Mouse (Mus musculus): Measurements from ENCODE around the gene 1500009C09Rik.

Gene 1500009C09Rik

DNA sequence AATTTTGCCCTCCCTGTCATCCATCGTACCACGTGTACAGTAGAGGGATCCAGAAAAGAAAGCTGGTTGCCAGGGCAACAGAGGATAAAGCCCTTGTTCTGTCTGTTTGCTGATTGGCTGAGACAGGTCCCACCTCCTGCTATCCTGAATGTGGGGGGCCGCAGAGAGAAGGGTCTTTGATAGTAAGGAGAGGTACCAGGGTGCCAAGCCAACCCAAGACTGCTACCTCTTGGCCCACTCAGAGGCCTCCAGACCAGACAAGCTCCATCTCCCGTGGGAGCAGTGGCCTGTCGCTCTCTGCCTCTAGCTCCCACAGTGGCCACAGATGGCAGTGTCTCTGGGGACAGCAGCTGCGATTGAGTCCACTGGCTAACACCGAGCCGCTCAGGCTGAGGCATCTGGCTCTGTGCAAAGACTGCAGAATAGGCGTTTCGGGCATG, 3.8 kb downstream of the 1500009C09Rik start:
- DNase-seq, result no peak

DNA sequence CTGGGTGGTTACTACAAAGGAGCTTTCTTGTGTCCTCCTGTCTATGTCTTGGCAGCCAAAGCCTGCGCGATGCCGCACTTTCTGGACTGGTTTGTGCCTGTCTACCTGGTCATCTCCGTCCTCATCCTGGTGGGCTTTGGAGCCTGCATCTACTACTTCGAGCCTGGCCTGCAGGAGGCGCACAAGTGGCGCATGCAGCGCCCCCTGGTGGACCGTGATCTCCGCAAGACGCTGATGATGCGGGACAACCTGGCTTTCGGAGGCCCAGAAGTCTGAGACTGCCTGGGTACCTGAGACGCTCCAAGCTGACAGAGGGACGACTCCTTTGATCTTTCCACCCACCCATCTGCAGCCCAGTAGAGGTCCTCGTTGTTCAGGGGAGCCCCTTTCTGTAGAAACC, 7.3 kb downstream of the 1500009C09Rik start:
- peak; percentile 43 to 44 for DNase-seq

DNA sequence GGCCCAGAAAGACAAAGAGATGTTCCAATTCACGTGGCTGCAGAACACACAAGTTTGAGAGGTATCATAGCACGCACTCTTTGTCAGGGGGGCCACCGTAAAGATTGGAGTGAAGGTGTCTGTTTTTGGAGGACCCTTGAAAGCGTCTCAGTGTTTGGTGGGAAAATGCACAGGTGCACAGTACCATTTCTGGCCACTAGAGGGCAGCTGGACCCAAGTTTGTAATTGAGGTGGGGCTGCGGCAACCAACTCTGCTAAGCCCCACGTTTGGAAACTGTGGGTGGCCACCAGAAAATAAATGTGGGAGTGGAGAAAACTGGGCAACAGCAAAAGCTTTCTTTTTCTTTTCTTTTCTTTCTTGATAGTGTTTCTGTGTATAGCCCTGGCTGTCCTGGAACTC, 14.2 kb downstream of the 1500009C09Rik start:
- DNase-seq, result peak in 1 of 2 experiments; percentile 25

DNA sequence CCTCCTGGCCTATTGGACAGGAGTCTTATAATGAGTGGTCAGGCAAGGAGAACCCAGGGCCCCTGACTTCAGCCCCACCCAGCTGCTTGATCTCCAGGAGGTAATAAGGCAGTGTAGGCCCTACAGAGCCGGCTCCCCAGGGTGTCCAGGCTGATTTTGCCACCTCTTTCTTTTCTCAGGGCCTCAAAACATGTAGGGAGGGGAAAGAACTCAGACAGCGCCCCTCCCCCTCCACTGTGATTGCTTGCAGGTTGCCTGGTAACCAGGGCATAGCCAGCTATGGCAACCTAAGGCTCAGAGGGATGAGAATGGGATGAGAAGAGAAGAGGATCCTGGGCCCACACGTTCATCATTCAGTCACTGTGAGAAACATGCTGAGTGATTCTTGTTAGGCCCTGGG, 16.0 kb downstream of the 1500009C09Rik start:
- DNase-seq, result no peak

DNA sequence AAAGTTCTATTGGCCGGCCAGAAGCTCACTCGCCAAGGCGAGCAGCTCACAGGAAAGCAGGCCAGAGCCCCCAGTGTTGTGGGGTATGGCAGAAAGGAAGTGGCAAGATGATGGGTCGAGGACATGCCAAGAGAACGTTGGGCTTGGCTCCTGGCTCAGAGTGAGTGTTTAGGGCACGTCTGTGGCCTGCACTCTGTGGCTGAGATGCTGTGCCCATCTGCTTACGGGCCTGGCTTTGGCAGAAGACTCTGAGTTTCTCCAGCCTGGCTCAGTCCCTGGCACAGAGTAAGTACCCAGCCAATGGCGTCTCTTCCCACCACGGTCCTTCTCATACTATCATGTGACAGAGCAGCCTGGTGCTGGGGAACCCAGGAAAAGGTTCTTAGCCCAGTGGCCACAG, 16.6 kb downstream of the 1500009C09Rik start:
- no peak for DNase-seq

DNA sequence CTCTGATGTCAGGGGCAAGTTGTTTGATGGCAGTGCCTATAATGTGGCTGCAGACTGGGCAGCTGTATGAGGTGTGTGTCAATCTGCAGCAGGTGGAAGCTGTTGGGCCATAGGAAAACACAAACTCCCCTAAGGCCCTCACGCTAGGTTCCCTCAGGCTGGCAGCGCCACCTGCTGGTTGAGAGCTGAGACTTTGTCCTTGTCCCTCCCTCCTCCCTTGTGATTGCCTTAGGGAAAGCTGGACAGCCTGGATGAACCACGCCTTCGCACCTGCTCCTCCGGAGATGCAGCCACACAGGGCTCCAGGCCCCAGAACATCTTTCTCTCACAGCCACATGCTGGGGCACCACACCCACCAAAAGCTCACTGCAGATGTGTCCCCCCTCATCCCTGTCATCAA, 19.0 kb downstream of the 1500009C09Rik start:
- no peak for DNase-seq

DNA sequence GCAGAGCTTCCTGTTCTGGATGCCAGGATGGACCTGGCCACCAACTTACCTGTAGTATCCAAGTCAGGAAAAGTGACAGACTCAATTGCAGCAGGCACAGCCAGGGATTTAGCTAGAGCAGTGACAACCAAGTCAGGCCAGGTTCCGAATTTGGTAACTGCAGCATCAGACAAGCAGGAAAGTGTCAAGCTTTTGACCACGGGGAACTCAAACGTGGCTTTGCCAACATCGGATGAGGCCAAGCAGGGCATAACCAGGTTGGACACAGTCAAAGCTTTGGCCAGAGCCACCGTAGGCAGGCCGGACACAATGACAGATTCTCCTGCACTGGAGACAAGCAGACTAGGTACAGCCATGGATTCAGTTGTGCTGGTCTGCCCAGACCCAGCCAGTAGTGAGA, 20.1 kb downstream of the 1500009C09Rik start:
- no peak for DNase-seq

DNA sequence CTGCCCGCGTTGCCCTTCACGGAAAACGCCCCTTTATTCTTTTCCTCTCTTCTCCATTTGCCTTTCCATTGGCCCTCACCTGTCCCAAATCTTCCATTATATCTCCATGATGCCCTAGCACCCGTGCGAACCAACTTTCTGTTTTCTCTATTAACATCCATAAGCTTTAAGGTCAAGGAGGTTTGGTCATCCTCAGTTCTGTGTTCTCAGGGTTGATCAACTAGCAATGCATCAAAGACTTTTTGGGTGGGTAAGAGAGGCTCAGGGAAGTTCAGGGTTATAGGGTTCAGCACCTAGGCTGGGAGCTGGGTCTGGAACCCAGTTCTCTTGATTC, 22.4 kb downstream of the 1500009C09Rik start, which contains the start of gene Sept3:
TSS of gene Sept3 (plus strand) at position 301 of the 334 bp plus-strand sequence.
- DNase-seq, result no peak

DNA sequence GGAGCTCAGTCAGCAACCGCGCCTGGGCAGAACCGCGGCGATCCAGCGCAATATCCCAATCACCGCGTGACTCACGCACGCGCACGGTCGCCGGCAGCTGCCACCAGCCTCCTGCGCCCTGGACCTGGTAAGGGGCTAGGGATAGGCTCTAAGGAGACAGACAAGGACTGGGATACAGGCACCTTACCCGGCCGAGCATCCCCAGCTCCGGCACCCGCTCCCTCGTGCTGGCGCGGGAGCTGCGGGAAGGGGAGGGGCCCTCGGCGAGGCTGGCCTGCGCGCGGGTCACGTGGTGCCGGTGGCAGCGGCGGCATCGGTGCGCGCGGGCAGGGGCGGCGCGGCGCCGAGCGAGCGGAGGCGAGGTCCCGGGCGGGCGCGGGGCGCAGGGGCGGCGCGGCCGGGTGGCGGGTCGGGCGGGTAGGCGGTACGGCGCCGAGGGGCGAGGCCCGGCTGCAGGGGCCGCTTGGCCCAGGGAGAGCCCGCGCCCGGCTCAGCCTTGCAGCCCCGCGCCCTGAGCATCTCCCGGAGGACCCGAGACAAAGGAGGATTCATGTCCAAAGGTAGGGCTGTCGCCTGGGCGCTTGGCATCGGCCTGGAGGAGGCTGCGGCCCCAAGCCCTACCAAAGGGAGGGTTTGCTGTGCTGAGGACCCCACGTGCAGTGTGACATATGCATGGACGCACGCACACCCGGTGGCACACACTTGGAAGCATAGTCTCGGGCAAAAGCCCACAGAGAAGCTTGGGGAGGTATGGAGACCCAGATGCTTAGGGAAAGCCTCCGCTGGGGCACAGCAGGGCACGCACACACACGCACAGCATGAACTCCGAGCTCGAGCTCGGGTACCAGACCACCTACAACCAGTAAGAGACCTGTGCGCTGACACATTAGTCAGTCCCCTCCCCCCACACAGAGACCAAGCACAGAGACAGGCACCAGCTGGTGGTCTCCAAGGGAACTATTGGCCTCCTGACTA, 23.0 kb downstream of the 1500009C09Rik start:
- no peak for DNase-seq

DNA sequence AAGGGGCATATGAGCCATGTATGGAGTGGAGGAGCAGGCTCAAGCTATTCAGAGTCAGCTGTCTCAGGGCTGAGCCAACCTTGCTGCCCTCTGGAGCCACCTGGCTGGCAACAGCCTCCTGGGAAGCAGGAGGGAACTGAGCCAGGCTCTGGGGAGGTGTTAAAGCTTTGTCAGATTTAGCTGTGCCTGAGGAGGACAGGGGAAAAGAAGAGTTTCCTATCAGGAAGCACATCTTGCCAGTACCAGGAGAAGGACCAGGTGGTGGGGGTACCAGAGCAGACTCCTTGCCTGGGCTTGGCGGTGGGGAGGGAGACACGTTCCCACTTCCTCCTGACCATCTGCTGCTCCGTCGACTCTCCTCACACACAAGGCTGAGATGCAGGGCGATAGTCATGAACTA, 25.4 kb downstream of the 1500009C09Rik start:
- no peak for DNase-seq

DNA sequence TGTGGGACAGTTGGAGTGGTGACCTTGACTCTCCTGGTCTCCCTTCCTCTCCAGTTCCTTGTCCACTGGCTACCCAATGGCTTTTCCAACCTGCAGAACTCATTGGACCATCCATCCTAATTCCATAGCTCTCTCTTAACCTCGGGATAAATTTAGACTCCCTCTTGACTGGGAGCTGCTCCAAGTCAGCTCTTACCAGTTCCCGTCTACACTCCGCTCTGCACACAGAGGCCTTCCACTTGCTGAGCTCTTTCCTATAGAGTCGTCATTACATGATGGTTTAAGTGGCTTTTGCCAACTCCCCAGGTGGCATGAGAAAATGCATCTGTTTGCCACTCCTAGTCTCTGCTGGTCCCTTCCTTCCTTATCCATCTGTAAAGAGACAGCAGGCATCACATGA, 28.4 kb downstream of the 1500009C09Rik start:
- DNase-seq, result no peak

DNA sequence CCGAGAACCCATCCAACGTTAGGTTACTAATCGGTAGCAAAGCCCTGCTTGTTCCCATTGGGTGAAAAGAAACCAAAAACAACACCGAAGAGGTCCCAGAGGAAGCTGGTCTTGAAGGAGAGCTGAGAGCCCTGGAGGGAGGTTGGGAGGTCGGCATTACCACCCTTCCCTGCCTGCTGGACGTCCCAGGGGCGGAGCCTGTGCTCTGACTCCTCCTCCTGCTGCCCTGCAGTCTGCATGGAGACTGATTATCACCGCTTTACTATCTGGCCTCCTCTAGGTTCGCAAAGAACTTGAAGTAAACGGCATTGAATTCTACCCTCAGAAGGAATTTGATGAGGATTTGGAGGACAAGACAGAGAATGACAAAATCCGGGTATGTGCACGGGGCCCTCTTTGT, 34.0 kb downstream of the 1500009C09Rik start:
- DNase-seq, result no peak

DNA sequence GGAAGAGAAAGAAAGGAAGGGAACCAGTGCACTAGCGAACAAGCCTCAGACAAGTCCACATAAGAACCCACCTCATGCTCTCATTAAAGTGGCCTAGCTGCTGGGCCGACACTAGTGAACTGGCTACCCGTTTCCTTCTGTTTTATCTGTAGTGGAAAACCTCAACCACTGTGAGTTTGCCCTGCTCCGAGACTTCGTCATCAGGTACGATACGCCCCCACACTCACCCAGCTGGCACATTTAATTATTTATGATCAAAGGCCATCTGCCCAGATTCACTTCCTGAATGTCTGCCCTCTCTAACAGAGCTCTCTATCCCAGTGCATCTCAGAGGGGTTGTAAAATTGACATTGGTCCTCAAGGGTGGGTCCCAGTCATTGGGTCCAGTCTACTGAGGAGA, 38.1 kb downstream of the 1500009C09Rik start:
- no peak for DNase-seq

DNA sequence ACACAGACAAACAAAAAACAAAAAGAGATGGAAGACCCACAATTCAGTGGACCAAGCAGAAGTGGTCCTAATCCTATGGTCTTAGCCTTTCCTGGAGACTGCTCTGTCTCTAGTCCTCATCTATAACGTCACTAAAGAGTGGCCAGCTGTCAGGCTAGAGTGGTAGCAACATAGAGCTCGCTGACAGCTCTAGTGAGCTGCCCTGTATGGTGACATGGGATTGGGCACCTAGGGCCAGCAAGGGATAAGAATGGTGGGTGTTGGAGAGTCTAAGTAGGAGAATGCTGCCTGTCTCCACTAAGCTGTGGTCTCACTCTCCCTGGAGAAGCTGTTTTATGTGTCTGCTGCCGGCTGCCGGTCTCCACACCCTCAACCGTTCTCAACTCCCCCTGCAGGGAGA, 40.7 kb downstream of the 1500009C09Rik start:
- DNase-seq, result no peak

DNA sequence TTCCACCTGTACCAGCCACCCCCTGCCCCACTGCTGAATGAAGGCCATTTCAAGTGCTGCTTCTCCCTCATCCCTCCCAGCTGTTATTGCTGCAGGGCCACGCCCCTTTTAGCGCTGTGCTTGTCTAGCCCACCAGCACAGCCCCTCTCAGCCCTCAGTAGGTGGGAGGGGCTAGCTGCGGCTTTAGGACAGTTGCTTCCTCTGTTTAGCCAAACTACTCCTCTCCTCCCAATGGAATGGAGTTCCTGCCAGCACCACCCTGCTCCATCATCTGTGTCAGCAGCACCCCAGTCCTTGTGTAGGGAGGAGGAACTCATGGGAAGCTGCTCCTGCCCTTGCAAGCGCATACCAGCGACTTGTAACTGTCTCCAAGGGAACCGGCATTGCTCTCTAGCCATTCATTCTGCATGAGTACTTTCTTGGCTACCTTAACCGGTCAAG, 41.1 kb downstream of the 1500009C09Rik start:
- no peak for DNase-seq

DNA sequence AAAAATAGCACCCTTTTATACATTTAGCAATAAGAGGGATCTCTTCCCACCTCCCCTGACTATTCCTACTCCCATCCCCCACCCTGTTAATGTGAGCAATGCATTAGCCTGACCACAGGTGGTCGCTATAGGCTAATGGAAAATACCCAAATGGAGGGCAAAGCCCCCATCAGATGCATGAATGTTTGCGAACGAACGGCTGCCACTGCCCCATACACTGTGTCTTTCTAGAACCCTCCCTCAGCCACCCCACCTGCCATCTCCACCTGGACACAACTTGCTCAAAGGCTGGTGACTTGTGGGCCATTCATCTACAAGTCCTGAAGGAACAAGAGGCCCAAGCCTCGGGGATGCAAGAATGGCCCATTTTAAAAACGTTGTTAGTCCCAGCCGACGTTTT, 41.9 kb downstream of the 1500009C09Rik start:
- DNase-seq, result no peak

DNA sequence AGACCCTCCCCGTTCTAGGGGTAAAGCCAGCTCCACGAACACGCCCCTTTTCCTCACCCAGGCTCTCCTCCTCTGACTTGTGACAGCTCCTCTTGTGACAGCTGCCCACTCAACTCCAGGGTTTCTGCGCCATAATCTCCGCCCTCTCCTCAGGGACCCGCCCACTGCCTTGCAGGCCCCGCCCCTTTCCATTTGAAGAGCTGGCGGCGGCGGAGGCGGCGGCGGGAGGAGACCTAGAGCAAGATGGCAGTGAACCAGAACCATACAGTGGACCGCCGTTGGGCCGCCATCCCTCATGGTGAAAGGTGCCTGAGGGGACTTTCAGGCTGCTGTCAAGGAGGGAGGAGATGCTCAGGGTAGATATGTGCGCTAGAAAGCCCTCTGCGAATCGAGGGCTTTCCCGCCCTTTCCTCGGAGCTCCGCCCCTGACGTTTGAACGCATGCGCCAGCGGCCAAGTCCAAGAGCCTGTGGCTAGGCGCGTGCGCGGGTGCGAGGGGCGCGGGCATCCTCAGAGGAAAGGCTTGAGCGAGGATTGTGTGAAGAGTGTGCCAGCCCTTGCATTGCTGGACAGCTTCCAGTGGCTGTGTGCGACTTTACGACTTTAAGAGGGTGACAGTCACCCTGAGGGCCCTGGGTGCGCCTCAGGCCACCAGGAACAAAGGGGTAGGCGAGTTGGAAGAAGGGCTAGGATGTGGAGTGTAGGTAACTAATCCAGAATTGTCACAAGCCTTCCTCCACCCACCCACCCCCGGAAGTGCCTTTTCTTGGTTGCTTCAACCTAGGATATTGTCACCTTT, 46.8 kb downstream of the 1500009C09Rik start, which contains the start of gene Wbp2nl:
TSS of gene Wbp2nl (plus strand) at position 191 of the 798 bp plus-strand sequence.
- DNase-seq, result no peak

DNA sequence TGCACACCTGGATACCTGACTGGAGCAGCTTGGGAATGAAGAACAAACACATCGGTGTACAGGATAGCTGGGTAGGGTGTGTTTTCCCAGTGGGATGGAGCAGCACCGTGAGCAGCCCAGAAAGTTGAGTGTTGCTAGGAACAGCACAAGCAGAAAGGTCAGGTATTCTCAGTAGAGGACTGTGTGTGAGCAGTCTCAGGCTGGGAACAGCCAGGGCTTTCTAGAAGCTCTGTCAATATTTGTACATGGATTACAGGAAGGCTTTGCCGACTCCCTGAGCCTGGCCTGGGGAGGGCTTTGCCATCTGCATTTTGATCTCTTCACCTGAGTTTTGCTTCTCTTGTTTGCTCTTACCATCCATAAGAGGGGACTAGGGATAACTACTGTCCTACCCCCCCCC, 54.9 kb downstream of the 1500009C09Rik start:
- no peak for DNase-seq

DNA sequence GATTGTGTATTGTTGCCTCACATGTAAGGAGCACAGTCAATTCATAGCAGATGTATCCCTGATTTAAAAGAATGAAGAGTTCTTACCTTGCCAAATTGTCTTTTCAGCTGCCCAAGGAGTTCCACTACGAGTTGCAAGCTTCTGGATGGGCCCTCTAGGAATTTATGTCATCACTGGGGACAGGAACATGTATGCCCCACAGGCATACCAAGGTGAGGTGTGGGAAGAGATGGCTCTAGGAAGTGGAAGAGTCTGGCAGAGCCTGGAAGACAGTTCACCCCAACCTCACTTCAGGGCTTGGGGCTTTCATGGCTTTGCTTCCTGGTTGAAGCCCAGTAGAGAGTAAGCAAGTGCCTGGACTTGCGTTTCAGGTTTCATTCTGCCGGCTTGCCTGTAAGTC, 56.2 kb downstream of the 1500009C09Rik start:
- DNase-seq, result no peak

All from thymus, adult 18-20 months (tissue).